Mouse (Mus musculus): ENCODE data around the gene Gnptg.

DNA sequence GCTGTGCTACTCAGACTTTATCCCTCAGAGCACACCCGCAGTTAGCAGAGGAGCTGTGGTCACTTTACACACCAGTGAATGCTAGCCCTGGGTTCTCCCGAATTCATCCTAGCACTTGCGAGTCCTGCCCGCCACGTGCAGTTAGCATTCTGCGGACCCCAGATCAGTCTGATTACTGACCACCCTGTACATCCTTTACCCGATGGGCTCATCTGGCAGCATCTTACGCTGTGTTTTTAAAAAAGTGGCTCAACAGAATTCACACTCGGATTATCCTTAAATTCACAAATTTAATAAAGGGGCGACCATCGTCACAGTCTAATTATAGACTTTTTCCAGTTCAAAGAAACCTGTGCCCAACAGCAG is 52.2 kb downstream of the Gnptg start:
- TF ChIP-seq POLR2A (IDR thresholded peaks at IDR 0.05; ENCODE audit: low read depth, low read length), result no peak
- TF ChIP-seq CTCF (IDR thresholded peaks at IDR 0.05; ENCODE audit: extremely low read depth, insufficient read depth, insufficient read length, insufficient replicate concordance), result no peak
